Mouse (Mus musculus) stomach, postnatal 0 days (tissue): Measurements from ENCODE around the gene Tfdp2.

Experiments
- CTCF ChIP-seq: IDR thresholded peaks from 2 replicates; pipeline ENCODE4 v1.5.1; 2016; ENCODE audit warnings: antibody characterized with exemption, low read depth, mild to moderate bottlenecking, moderate library complexity
- EP300 ChIP-seq: optimal IDR thresholded peaks from 2 replicates; pipeline ENCODE3; 2016; ENCODE audit warnings: antibody characterized with exemption

DNA sequence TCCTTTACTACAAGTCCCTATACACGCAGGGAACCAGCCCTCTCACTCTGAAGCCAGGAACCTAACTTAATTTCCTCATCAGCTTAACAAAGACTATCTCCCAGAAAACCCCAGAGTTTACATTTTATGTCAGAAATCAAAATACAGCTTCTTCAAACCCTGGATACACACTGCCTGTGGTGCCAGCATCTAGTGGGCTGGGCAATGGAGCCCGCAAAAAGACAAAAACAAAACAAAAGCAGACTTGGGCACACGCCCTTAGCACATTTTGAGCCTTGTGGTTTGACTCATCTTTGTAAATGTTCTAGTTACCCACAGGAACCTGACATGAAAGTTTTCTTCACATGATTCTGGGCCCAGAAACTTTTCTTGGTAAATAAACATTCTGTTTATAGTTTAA is 154.4 kb downstream of the Tfdp2 start:
- TF ChIP-seq CTCF (no peak), EP300 (no peak)
